ENCODE assay signal across 21 mouse cellular contexts in the genomic region with DNA sequence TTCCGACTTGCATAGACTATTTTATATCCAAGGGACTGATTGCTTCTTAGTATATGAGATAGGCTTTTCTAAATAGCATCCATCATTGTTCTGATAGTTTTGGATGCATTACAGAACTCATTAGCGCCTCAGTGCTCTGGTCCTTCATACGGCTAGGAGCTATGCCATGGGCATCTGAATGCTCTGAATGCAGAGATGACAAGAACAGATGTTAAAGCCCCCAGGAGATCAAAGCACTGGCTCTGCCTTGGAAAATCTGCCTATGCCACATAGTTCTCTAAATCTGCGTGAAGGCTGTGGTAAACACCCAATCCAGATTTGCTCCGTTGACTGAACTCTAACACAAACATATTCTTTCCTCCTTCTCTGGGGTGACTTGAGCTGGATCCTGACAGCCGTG. TPM values are rescaled to one million over a fixed set of nuclear protein-coding genes. Genes with fewer than 3 reads are reported as not detected.
A peak's percentile ranks its signal among the peaks of the same experiment; 100 is the strongest.
DNase-seq lines count a peak whose midpoint lies in the region; ATAC-seq and TF ChIP-seq lines count a peak whose summit lies in the region.
"Had no signal": no experiment of that assay in that cellular context is flagged by ENCODE, and none has a peak within 500 bp of the region (broad histone marks: within the 10 kb centered on the region; RNA-seq: fewer than 3 reads in every experiment).

No protein-coding gene starts in this region.

- H3K27me3 ChIP-seq in forebrain, embryonic 13.5 days = no peaks in the 10 kb centered on the region
- no peaks in the 10 kb centered on the region for H3K27me3 ChIP-seq in forebrain, embryonic 11.5 days (ENCODE audit: control insufficient read depth, insufficient read depth, low read length)
- H3K27me3 ChIP-seq in hindbrain, postnatal 0 days (ENCODE audit: insufficient read depth, low read length) = no peaks in the 10 kb centered on the region
- no peaks in the 10 kb centered on the region for H3K27me3 ChIP-seq in hindbrain, embryonic 11.5 days (ENCODE audit: control insufficient read depth, insufficient read depth, low read length)
- H3K27me3 ChIP-seq in forebrain, embryonic 15.5 days = no peaks in the 10 kb centered on the region
- H3K27me3 ChIP-seq: CH12.LX; hindbrain, embryonic 13.5 days; Patski had no signal

- TF ChIP-seq CTCF in hindbrain, postnatal 0 days (IDR thresholded peaks at IDR 0.05; ENCODE audit: low read depth) = no peak

- H3K9me3 ChIP-seq in forebrain, embryonic 13.5 days (replicated peaks) = no peaks in the 10 kb centered on the region
- no peaks in the 10 kb centered on the region for H3K9me3 ChIP-seq in forebrain, embryonic 11.5 days (ENCODE audit: control insufficient read depth, low read length)
- H3K9me3 ChIP-seq in hindbrain, postnatal 0 days (ENCODE audit: low read length) = no peaks in the 10 kb centered on the region
- H3K9me3 ChIP-seq in hindbrain, embryonic 11.5 days (ENCODE audit: control insufficient read depth, low read length) = no peaks in the 10 kb centered on the region
- H3K9me3 ChIP-seq in forebrain, embryonic 15.5 days = no peaks in the 10 kb centered on the region
- H3K9me3 ChIP-seq: hindbrain, embryonic 13.5 days had no signal

- H3K36me3 ChIP-seq in forebrain, embryonic 13.5 days (ENCODE audit: poor library complexity, severe bottlenecking) = no peaks in the 10 kb centered on the region
- H3K36me3 ChIP-seq in forebrain, embryonic 11.5 days (ENCODE audit: control insufficient read depth, insufficient read depth, low read length) = no peaks in the 10 kb centered on the region
- no peaks in the 10 kb centered on the region for H3K36me3 ChIP-seq in hindbrain, postnatal 0 days (ENCODE audit: insufficient read depth, low read length)
- H3K36me3 ChIP-seq in hindbrain, embryonic 11.5 days (ENCODE audit: control insufficient read depth, insufficient read depth, low read length) = no peaks in the 10 kb centered on the region
- H3K36me3 ChIP-seq in forebrain, embryonic 15.5 days = no peaks in the 10 kb centered on the region
- H3K36me3 ChIP-seq: hindbrain, embryonic 13.5 days had no signal

- no peak for DNase-seq in forebrain, embryonic 11.5 days (ENCODE audit: low spot score)
- DNase-seq in hindbrain, postnatal 0 days (ENCODE audit: low spot score) = no peak
- DNase-seq in hindbrain, embryonic 11.5 days (ENCODE audit: low spot score) = no peak
- no peak for DNase-seq in retina, postnatal 1 day
- DNase-seq in cerebellum, postnatal 36 days = no peak
- DNase-seq: adrenal gland, postnatal 14 days; cerebellum, adult 18-20 months; cerebellum, adult 9-11 months; gastrocnemius, postnatal 14 days; heart, postnatal 10 days; heart, postnatal 4 days; kidney, adult 8-10 months had no signal

- H3K27ac ChIP-seq in forebrain, embryonic 13.5 days = no peak overlapping the region
- no peak overlapping the region for H3K27ac ChIP-seq in forebrain, embryonic 11.5 days (ENCODE audit: low read depth, low read length)
- H3K27ac ChIP-seq in hindbrain, postnatal 0 days = no peak overlapping the region
- H3K27ac ChIP-seq in hindbrain, embryonic 11.5 days (ENCODE audit: low read depth, low read length) = no peak overlapping the region
- H3K27ac ChIP-seq in forebrain, embryonic 15.5 days (replicated peaks) = no peak overlapping the region
- H3K27ac ChIP-seq: hindbrain, embryonic 13.5 days had no signal

- WGBS in forebrain, embryonic 13.5 days = 70% methylated on average over 6 of the region's 6 CpGs
- 86% methylated on average over 6 of the region's 6 CpGs for WGBS in forebrain, embryonic 11.5 days
- WGBS in hindbrain, postnatal 0 days = 41% methylated on average over 6 of the region's 6 CpGs
- 60% methylated on average over 6 of the region's 6 CpGs for WGBS in hindbrain, embryonic 11.5 days
- 48% methylated on average over 6 of the region's 6 CpGs for WGBS in forebrain, embryonic 15.5 days

- H3K4me3 ChIP-seq in forebrain, embryonic 13.5 days = no peak overlapping the region
- H3K4me3 ChIP-seq in forebrain, embryonic 11.5 days (ENCODE audit: low read depth, low read length) = no peak overlapping the region
- H3K4me3 ChIP-seq in hindbrain, postnatal 0 days (ENCODE audit: low read length) = no peak overlapping the region
- no peak overlapping the region for H3K4me3 ChIP-seq in hindbrain, embryonic 11.5 days (ENCODE audit: low read depth, low read length)
- H3K4me3 ChIP-seq in forebrain, embryonic 15.5 days = no peak overlapping the region
- H3K4me3 ChIP-seq: hindbrain, embryonic 13.5 days had no signal

- ATAC-seq in forebrain, embryonic 13.5 days = peak; percentile 70
- no peak for ATAC-seq in forebrain, embryonic 11.5 days (replicated peaks; ENCODE audit: low FRiP score)
- ATAC-seq in hindbrain, postnatal 0 days = 0 out of 2 replicates have a peak, but pooled peaks have one; percentile 32
- no peak for ATAC-seq in hindbrain, embryonic 11.5 days (ENCODE audit: low FRiP score)
- peak; percentile 80 for ATAC-seq in forebrain, embryonic 15.5 days (replicated peaks)
- ATAC-seq: activated CD4-positive, CD25-positive, alpha-beta regulatory T cell, adult 4 months; inflammation-experienced regulatory T-cells, adult 6 months; intestine, postnatal 0 days; Patski had no signal

- peaks cover 16% of the 10 kb centered on the region for H3K4me1 ChIP-seq in forebrain, embryonic 13.5 days
- H3K4me1 ChIP-seq in forebrain, embryonic 11.5 days (replicated peaks; ENCODE audit: control insufficient read depth, insufficient read depth, low read length) = no peaks in the 10 kb centered on the region
- H3K4me1 ChIP-seq in hindbrain, postnatal 0 days (ENCODE audit: insufficient read depth, low read length) = no peaks in the 10 kb centered on the region
- no peaks in the 10 kb centered on the region for H3K4me1 ChIP-seq in hindbrain, embryonic 11.5 days (replicated peaks; ENCODE audit: control insufficient read depth, insufficient read depth, low read length)
- H3K4me1 ChIP-seq in forebrain, embryonic 15.5 days = peaks cover 14% of the 10 kb centered on the region
- H3K4me1 ChIP-seq: hindbrain, embryonic 13.5 days had no signal

- no peak overlapping the region for H3K9ac ChIP-seq in forebrain, embryonic 13.5 days
- no peak overlapping the region for H3K9ac ChIP-seq in forebrain, embryonic 11.5 days (ENCODE audit: low read length)
- no peak overlapping the region for H3K9ac ChIP-seq in hindbrain, postnatal 0 days (replicated peaks; ENCODE audit: low read length)
- H3K9ac ChIP-seq in hindbrain, embryonic 11.5 days (ENCODE audit: low read depth, low read length) = no peak overlapping the region
- no peak overlapping the region for H3K9ac ChIP-seq in forebrain, embryonic 15.5 days (replicated peaks)
- H3K9ac ChIP-seq: hindbrain, embryonic 13.5 days had no signal

- no peak overlapping the region for H3K4me2 ChIP-seq in forebrain, embryonic 13.5 days
- no peak overlapping the region for H3K4me2 ChIP-seq in forebrain, embryonic 11.5 days (ENCODE audit: low read depth, low read length, severe bottlenecking)
- no peak overlapping the region for H3K4me2 ChIP-seq in hindbrain, postnatal 0 days (ENCODE audit: low read depth, low read length)
- H3K4me2 ChIP-seq in hindbrain, embryonic 11.5 days (replicated peaks; ENCODE audit: low read depth, low read length) = no peak overlapping the region
- no peak overlapping the region for H3K4me2 ChIP-seq in forebrain, embryonic 15.5 days (replicated peaks)
- H3K4me2 ChIP-seq: hindbrain, embryonic 13.5 days had no signal

RNA-seq across cellular contexts. Expression of gene Ltbp1, which starts 30.2 kb away (rescaled TPM):
- polyA plus RNA-seq in forebrain, embryonic 13.5 days (2015; fragmentation: Nextera tagmentation; extraction: Ambion mirVana) = 3.0 and 3.7 TPM in 2 replicates
- polyA plus RNA-seq in forebrain, embryonic 11.5 days (2014; fragmentation: Nextera tagmentation; extraction: Ambion mirVana) = 4.2 and 5.0 TPM in 2 replicates
- total RNA-seq in hindbrain, postnatal 0 days (2014; rRNA removed) = 5.0 and 6.6 TPM in 2 replicates
- 1.4 and 1.7 TPM in 2 replicates for polyA plus RNA-seq in hindbrain, postnatal 0 days (2015; fragmentation: Nextera tagmentation; extraction: Ambion mirVana)
- 5.5 and 5.7 TPM in 2 replicates for polyA plus RNA-seq in hindbrain, embryonic 11.5 days (2014; fragmentation: Nextera tagmentation; extraction: Ambion mirVana)
- 4.0 and 4.6 TPM in 2 replicates for polyA plus RNA-seq in forebrain, embryonic 15.5 days (2015; fragmentation: Nextera tagmentation; extraction: Ambion mirVana)
- total RNA-seq: granulocyte monocyte progenitor cell, adult 5-6 weeks had no signal
- polyA plus RNA-seq: inflammation-experienced regulatory T-cells, adult 6 months had no signal

Comparison
In these comparisons a context has a peak if more than half of its experiments do, and no peak if none do; other contexts are left out.
1. ATAC-seq: peak in forebrain, embryonic 13.5 days (single experiment), hindbrain, postnatal 0 days (single experiment) and forebrain, embryonic 15.5 days (single experiment); none in forebrain, embryonic 11.5 days (single experiment) and hindbrain, embryonic 11.5 days (single experiment).